Mouse (Mus musculus): ENCODE data around the gene Zfp111. TPM values are rescaled to one million over a fixed set of nuclear protein-coding genes. Genes with fewer than 3 reads are reported as not detected.

The Zfp111 gene
- 3.7 and 5.9 TPM in 2 replicates for total RNA-seq (2014; rRNA removed)
- polyA plus RNA-seq (2015; fragmentation: Nextera tagmentation; extraction: Ambion mirVana): 2.0 and 2.5 TPM in 2 replicates

DNA sequence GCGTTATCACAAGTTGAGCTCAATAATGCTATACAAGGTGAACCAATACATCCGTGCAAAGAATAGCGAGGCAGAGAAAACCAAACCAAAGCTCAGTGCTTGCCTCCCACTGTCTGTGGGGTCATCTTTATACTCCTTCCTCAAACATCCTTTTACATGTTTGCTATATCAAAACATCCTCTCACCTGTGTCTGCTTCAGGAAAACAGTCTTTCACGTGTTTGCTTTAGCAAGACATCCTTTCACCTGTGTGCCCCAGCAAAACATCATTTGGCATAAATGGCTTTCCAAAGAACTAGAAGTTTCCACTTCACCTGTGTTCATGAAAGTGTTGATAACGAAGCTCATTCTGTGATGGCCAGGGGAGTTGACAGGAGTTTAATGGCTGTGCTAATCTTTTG is at the start of gene Zfp111:
Gene Zfp111 (minus strand): TSS at position 101 of the 400 bp plus-strand sequence.
- Histone ChIP-seq H3K4me3 (ENCODE audit: low read length) (no peak within 1 kb of the TSS), H3K27ac (no peak within 1 kb of the TSS), H3K36me3 (ENCODE audit: insufficient read depth, low read length) (no peaks in the 10 kb centered on the region), H3K4me2 (ENCODE audit: low read depth, low read length) (no peak within 1 kb of the TSS), H3K9ac (replicated peaks; ENCODE audit: low read length) (no peak within 1 kb of the TSS), H3K27me3 (ENCODE audit: insufficient read depth, low read length) (no peaks in the 10 kb centered on the region), H3K9me3 (ENCODE audit: low read length) (0 out of 2 replicates have a peak, but pooled peaks cover under 1% of the 10 kb centered on the region), H3K4me1 (ENCODE audit: insufficient read depth, low read length) (0 out of 2 replicates have a peak, but pooled peaks cover 4% of the 10 kb centered on the region)
- 86% methylated on average over 5 of the region's 5 CpGs for WGBS
- TF ChIP-seq CTCF (IDR thresholded peaks at IDR 0.05; ENCODE audit: low read depth): no peak
- DNase-seq (ENCODE audit: low spot score) (no peak), ATAC-seq (no peak)

DNA sequence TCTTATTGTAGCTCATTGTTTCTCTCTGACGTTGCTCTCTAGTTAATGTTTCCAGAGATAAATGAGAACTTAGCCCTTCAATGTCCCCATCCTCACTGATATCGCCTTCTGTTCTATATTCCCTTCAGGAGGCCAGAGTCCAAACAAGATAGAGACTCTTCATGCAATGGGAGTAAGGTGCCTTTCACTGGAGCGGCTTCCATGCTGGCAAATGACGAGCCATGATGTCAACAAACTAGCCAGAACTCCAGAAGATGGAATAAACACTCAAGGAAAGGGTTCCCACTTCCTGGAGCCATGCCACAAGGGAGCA is 48.7 kb upstream of the Zfp111 start:
- Histone ChIP-seq H3K4me2 (ENCODE audit: low read depth, low read length) (no peak overlapping the region), H3K4me3 (ENCODE audit: low read length) (no peak overlapping the region), H3K9ac (replicated peaks; ENCODE audit: low read length) (no peak overlapping the region), H3K27ac (no peak overlapping the region), H3K4me1 (ENCODE audit: insufficient read depth, low read length) (peaks cover 5% of the 10 kb centered on the region; the same call in 1 of the 2 replicates), H3K9me3 (ENCODE audit: low read length) (no peaks in the 10 kb centered on the region), H3K27me3 (ENCODE audit: insufficient read depth, low read length) (no peaks in the 10 kb centered on the region), H3K36me3 (ENCODE audit: insufficient read depth, low read length) (peaks cover 23% of the 10 kb centered on the region; the same call in 1 of the 2 replicates)
- WGBS: 90% methylated on average over 4 of the region's 4 CpGs
- DNase-seq (ENCODE audit: low spot score) (no peak), ATAC-seq (no peak)
- no peak for TF ChIP-seq CTCF (IDR thresholded peaks at IDR 0.05; ENCODE audit: low read depth)

DNA sequence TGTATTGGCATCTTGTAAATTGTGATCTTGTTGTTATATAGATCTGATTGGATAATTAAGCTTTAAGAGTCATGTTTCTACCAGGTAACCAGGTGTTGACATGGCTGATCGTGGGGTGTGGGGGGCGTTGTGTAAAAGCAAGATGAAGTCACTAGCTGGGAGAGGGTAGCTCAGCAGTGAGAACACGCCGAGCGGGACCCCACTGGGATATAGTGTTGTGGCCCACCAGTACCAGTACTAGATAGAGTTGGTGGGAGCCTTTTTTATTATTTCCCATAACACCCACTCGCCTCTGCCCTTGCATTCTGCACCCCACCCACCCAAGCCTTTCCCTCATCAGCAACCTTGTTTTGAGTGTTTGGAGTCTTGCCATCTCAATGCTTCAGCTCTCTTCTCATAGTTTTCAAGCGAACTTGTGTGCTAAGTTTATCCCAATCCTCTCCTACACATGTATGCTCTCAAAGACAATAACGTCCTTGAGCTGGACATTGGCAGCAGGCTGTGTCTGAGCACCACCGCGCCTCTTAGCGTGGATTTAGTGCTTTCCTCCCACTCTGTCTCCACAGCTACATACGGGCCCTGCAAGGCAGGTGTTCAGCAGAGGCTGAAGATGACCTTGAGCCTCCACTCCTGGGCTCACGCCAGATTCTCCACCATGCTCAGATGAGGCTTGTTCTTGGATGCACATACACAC is 48.2 kb upstream of the Zfp111 start:
- Histone ChIP-seq H3K36me3 (ENCODE audit: insufficient read depth, low read length) (peaks cover 23% of the 10 kb centered on the region; the same call in 1 of the 2 replicates), H3K27me3 (ENCODE audit: insufficient read depth, low read length) (no peaks in the 10 kb centered on the region), H3K4me1 (ENCODE audit: insufficient read depth, low read length) (peaks cover 6% of the 10 kb centered on the region; the same call in 1 of the 2 replicates), H3K9me3 (ENCODE audit: low read length) (no peaks in the 10 kb centered on the region), H3K4me3 (ENCODE audit: low read length) (no peak overlapping the region), H3K4me2 (ENCODE audit: low read depth, low read length) (no peak overlapping the region), H3K27ac (no peak overlapping the region), H3K9ac (replicated peaks; ENCODE audit: low read length) (no peak overlapping the region)
- ATAC-seq (no peak), DNase-seq (ENCODE audit: low spot score) (no peak)
- 91% methylated on average over 13 of the region's 13 CpGs for WGBS
- no peak for TF ChIP-seq CTCF (IDR thresholded peaks at IDR 0.05; ENCODE audit: low read depth)

- H3K4me2 ChIP-seq (ENCODE audit: low read depth, low read length): peak within 1 kb of the TSS; percentile 69
- H3K9me3 ChIP-seq (ENCODE audit: low read length): no peaks in the 10 kb centered on the region
- H3K36me3 ChIP-seq (ENCODE audit: insufficient read depth, low read length): peaks cover 4% of the 10 kb centered on the region; the same call in 1 of the 2 replicates
- peak; percentile 91 for ATAC-seq
- H3K9ac ChIP-seq (replicated peaks; ENCODE audit: low read length): peak within 1 kb of the TSS; percentile 59
- H3K4me3 ChIP-seq (ENCODE audit: low read length): peak within 1 kb of the TSS; percentile 57
- DNase-seq (ENCODE audit: low spot score): peak; percentile 94
- peak within 1 kb of the TSS; percentile 11; the same call in 1 of the 2 replicates for H3K27ac ChIP-seq
- TF ChIP-seq CTCF (IDR thresholded peaks at IDR 0.05; ENCODE audit: low read depth): no peak
- H3K27me3 ChIP-seq (ENCODE audit: insufficient read depth, low read length): no peaks in the 10 kb centered on the region
- H3K4me1 ChIP-seq (ENCODE audit: insufficient read depth, low read length): peaks cover 10% of the 10 kb centered on the region; the same call in 1 of the 2 replicates
- 18% methylated on average over 21 of the region's 21 CpGs for WGBS
These were observed 43.6 kb upstream of the Zfp111 start, which contains the start of gene Zfp108 for GRCm38 (mm10) chr7:24254633-24255474. Gene Zfp108, plus strand, starts transcription at chr7:24254794.

DNA sequence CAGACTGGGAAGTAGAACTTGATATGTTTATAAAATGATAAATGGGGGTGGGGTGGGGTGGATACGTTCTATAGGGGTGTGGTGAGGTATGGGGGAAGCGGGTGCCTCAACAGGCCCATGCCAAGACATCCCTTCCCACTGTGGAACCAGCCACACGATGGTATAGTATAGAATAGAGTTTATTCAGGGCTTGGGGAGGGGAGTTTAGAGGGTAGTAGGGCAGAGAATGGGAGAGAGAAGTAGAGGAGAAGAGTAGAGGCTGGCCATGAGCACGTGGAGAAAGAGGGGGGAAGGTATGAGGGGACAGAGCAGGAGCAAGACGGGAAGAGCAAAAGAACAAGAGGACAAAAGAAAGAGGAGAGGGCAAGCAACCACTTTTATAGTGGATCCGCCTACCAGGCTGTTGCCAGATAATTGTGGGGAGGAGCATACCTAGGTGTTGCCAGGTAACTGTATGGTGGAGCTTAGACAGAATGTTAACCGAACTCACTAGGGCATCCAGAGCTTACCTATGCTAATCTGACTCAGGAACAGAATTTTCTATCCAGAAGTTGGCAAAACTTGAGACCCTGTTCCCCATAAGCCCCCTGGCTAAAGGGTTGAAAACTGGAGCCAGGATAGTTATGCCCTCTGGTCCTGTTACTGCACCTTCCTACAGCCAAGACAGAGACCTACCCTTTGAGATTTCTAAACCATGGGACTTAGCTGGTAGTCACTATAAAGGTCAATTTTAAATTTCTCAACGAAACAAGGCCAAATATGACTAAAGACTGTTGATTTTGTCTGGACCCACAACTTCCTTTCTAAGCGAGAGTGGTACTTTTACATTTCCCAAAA is 42.8 kb upstream of the Zfp111 start:
- no peak overlapping the region for H3K27ac ChIP-seq
- no peaks in the 10 kb centered on the region for H3K27me3 ChIP-seq (ENCODE audit: insufficient read depth, low read length)
- ATAC-seq (peak; percentile 47), DNase-seq (ENCODE audit: low spot score) (no peak)
- no peaks in the 10 kb centered on the region for H3K36me3 ChIP-seq (ENCODE audit: insufficient read depth, low read length)
- peak overlapping the region; percentile 59 for H3K9ac ChIP-seq (replicated peaks; ENCODE audit: low read length)
- no peak for TF ChIP-seq CTCF (IDR thresholded peaks at IDR 0.05; ENCODE audit: low read depth)
- H3K4me3 ChIP-seq (ENCODE audit: low read length): peak overlapping the region; percentile 57
- 59% methylated on average over 9 of the region's 9 CpGs for WGBS
- H3K4me2 ChIP-seq (ENCODE audit: low read depth, low read length): peak overlapping the region; percentile 69
- peaks cover 10% of the 10 kb centered on the region; the same call in 1 of the 2 replicates for H3K4me1 ChIP-seq (ENCODE audit: insufficient read depth, low read length)
- H3K9me3 ChIP-seq (ENCODE audit: low read length): no peaks in the 10 kb centered on the region
